Mouse (Mus musculus) cerebellum, adult 2 months (tissue): Measurements from ENCODE around the gene Ubtd1.

Experiments used
- CTCF ChIP-seq: fragments of 200-500 bp; IDR thresholded peaks from 2 replicates; pipeline ENCODE4 v1.5.1; 2011; ENCODE audit warnings: low read depth, mild to moderate bottlenecking, control low read depth, low read length, moderate library complexity, borderline replicate concordance; ENCODE audit not compliant: insufficient read depth
- POLR2A ChIP-seq: fragments of 200-500 bp; IDR thresholded peaks from 2 replicates; pipeline ENCODE4 v1.6.1; 2011; ENCODE audit warnings: low read length, control low read depth, borderline replicate concordance; ENCODE audit not compliant: insufficient read depth

DNA sequence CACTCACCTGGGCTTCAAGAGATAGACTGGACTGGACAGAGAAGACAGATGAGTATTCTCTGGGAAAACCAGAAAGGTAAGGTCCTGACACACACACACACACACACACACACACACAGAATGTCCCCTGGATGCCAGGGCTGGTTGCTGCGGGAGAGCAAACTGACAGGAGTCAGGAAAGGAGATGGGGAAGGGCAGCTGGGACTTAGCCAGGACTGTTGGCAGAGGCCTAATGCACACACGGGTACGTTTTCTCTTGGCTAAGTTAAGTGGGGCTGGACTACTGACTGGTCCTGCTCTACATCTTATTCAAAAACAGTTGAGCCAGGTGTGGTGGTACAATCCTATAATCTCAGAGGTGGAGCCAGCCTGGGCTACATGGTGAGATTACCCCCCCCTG lies 54.8 kb downstream of the Ubtd1 start:
- TF ChIP-seq CTCF (no peak), POLR2A (no peak)
